Mouse (Mus musculus): Measurements from ENCODE around the gene Amigo3. TPM values are rescaled to one million over a fixed set of nuclear protein-coding genes. Genes with fewer than 3 reads are reported as not detected.
A peak's percentile ranks its signal among the peaks of the same experiment; 100 is the strongest.

Amigo3 gene
- polyA plus RNA-seq, 1 experiment from 2014 or later, result 1.2 TPM

DNA sequence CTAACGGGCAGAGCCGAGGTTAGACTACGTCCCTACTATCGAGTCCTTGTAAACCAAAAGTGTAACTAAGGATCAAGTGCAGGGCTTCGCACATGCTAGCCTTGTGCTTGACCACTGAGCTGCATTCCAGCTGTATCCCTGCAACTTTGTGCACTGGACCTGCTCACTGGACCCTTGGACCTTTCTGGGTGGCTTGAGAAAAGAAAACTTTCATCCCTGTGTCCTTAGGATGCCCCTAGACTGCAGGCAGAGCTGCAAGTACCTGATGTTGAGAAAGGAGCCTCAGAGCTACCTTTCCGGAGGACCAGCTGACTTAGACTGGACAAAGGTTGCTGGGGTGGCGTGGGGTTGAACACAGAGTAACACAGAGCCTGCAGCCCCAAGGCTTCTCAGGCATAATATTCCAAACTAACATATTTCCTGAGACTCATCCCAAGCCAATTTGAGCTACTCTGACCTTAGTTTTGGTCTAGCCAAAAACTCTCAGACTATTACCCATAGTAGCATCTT, 37.7 kb downstream of the Amigo3 start:
- Histone ChIP-seq H3K4me1 (replicated peaks) (peaks cover 65% of the 10 kb centered on the region), H3K27ac (peak overlapping the region; percentile 45; the same call in 1 of the 2 replicates), H3K4me2 (no peak overlapping the region), H3K36me3 (peaks cover 75% of the 10 kb centered on the region), H3K4me3 (replicated peaks) (no peak overlapping the region), H3K9ac (no peak overlapping the region), H3K9me3 (replicated peaks) (no peaks in the 10 kb centered on the region), H3K27me3 (no peaks in the 10 kb centered on the region)
- WGBS (ENCODE audit: insufficient replicate concordance), result 93% methylated on average over 7 of the region's 7 CpGs
- ATAC-seq (ENCODE audit: low read depth), result no peak
- DNase-seq, result no peak

DNA sequence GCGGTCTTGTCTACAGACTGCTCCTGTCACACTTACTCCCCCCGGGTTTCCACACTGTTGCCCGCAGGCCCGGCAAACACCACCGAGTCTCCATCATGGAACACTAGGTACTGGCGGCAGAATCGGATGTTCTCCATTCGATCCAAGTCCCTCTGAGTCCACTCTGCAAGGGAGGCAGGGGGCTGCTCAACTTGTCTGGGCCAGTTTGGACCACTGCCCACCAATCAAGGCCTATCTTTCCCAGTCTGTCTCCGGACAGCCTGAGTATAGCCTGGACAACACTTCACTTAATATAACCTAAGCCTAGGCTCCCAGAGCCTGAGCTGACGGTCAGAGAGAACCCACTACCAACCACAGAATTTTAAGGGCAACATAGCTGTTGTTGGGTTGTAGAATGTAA, 40.6 kb downstream of the Amigo3 start:
- Histone ChIP-seq H3K27ac (peak overlapping the region; percentile 100), H3K36me3 (peaks cover 58% of the 10 kb centered on the region), H3K4me1 (replicated peaks) (peaks cover 68% of the 10 kb centered on the region), H3K27me3 (no peaks in the 10 kb centered on the region), H3K9me3 (replicated peaks) (no peaks in the 10 kb centered on the region), H3K4me3 (replicated peaks) (peak overlapping the region; percentile 95), H3K4me2 (peak overlapping the region; percentile 92), H3K9ac (peak overlapping the region; percentile 98)
- 55% methylated on average over 10 of the region's 10 CpGs for WGBS (ENCODE audit: insufficient replicate concordance)
- ATAC-seq (ENCODE audit: low read depth) (no peak), DNase-seq (no peak)

DNA sequence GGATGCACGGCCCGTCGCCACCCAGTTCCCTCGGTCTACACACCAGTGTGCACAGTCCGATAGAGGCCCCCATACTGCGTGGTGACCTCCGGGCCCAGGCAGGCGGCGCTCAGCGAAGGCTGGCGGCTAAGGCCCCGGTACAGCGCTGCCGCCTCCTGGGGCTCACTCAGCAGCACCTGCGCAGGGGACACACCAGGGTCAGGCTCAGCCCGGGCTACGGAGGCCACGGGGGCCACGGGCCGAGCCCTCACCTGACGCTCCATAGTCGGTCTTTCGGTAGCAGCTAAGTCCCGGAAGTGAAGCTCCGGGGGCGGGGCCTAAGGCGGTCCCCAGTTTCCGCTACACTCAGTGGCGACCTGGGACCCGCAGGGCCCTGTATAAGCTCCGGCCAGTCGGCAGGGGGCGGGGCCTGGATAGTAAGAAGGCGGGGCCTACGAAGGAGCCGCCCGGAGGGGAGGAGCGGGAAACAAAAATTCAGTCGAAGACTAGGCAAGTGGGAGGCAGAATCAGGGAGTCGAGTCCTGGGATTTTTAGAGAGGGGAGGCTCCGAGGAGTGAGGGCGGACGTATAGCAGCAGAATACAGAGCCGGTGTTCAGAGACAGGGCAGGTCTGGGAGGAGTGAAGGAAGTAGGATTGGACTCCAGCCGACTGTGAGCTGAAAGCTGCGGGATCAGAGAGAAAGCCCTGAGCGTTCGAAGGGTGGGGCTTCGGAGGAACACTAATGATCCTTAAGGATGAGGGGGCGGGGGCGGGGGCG, 41.4 kb downstream of the Amigo3 start, which contains the start of gene Apeh:
TSS of gene Apeh (minus strand) at position 423 of the 758 bp plus-strand sequence.
- Histone ChIP-seq H3K4me2 (peak within 1 kb of the TSS; percentile 92), H3K27me3 (no peaks in the 10 kb centered on the region), H3K4me3 (replicated peaks) (peak within 1 kb of the TSS; percentile 95), H3K36me3 (peaks cover 57% of the 10 kb centered on the region), H3K27ac (peak within 1 kb of the TSS; percentile 100), H3K9me3 (replicated peaks) (no peaks in the 10 kb centered on the region), H3K4me1 (replicated peaks) (peaks cover 71% of the 10 kb centered on the region), H3K9ac (peak within 1 kb of the TSS; percentile 98)
- WGBS (ENCODE audit: insufficient replicate concordance), result under 1% methylated on average over 52 of the region's 52 CpGs
- ATAC-seq (ENCODE audit: low read depth) (peak; percentile 82), DNase-seq (peak; percentile 99)

DNA sequence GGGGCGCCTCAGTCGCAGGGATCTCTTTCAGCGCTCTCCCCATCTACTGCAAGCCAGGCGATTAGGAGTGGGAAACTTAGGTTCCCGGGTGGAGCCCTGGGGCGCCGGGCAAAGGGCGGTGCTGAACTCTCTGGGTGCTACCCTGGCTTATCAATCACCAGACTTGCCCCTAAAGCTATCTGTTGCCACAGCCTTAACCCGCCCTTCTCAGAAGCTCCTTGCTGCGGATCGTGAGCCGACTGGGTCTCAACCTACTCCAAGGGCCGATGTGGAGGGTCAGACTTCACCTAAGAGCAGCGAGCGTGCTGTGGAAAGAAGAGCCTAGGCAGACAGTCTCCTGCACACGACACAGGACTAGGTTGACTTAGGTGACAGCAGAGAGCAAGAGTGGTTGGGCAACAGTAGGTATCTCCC, 42.0 kb downstream of the Amigo3 start:
- Histone ChIP-seq H3K27me3 (no peaks in the 10 kb centered on the region), H3K27ac (peak overlapping the region; percentile 100), H3K9me3 (replicated peaks) (no peaks in the 10 kb centered on the region), H3K9ac (peak overlapping the region; percentile 98), H3K4me2 (peak overlapping the region; percentile 92), H3K36me3 (peaks cover 57% of the 10 kb centered on the region), H3K4me3 (replicated peaks) (peak overlapping the region; percentile 95), H3K4me1 (replicated peaks) (peaks cover 75% of the 10 kb centered on the region)
- under 1% methylated on average over 16 of the region's 16 CpGs for WGBS (ENCODE audit: insufficient replicate concordance)
- peak; percentile 86 for ATAC-seq (ENCODE audit: low read depth)
- peak; percentile 93 for DNase-seq

DNA sequence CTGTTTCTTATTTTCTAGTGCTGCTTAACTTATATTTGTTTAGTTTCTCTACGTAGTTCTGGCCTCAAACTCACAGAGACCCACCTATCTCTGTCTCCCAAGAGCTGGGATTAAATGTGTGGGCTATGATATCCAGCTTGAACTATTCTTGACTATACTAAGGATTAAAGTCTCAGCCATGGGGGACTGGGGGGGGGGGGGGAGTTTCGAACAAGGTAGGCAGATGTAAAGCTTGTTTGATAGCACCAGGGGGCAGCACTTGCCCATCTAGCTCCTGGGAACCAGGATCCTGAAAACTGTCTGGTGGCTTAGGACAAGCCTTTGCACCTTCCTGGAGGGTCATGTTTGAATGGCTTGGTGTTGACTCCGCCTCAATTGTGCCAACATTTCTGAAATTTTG, 42.6 kb downstream of the Amigo3 start:
- Histone ChIP-seq H3K4me1 (replicated peaks) (peaks cover 71% of the 10 kb centered on the region), H3K27ac (peak overlapping the region; percentile 100), H3K27me3 (no peaks in the 10 kb centered on the region), H3K4me2 (peak overlapping the region; percentile 92), H3K9me3 (replicated peaks) (no peaks in the 10 kb centered on the region), H3K4me3 (replicated peaks) (peak overlapping the region; percentile 95), H3K36me3 (peaks cover 52% of the 10 kb centered on the region), H3K9ac (peak overlapping the region; percentile 98)
- DNase-seq (peak; percentile 72), ATAC-seq (ENCODE audit: low read depth) (peak; percentile 2; the same call in 1 of the 2 replicates)
- 3% methylated on average over 3 of the region's 3 CpGs for WGBS (ENCODE audit: insufficient replicate concordance)

DNA sequence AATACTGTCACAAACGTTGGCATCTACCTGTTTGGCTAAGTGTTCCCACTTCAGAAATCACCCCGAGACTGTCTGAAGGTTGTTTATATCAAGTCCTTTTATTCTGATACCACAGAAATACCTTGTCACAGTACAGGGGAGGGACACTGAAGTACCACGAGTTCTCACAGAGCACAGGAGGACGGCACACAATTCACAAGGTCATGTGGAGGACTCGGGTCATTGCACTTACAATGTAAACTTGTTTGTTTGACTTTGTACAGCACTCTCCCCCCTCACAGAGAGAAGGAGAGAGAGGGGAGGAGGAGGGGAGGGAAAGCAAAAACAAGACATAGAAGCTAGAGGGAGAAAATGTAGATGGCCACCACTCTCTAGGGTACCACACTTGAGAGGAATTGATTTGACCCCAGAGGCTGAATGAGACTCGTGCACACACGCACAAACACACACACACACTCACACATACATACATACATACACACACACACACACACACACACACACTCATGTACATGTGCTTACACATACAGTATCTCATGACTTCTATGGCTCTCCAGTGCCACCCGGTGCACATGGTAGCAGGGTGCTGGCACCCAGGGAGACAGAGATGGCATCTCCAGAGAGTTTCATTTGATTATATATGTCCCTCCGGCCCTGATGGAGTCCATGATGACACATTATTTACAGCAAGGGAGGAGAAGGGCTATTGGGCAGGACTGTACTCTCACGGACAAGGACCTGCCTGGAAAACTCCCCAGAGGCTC, 43.2 kb downstream of the Amigo3 start:
- H3K4me2 ChIP-seq, result peak overlapping the region; percentile 92
- no peaks in the 10 kb centered on the region for H3K27me3 ChIP-seq
- H3K36me3 ChIP-seq, result peaks cover 52% of the 10 kb centered on the region
- whole genome bisulfite sequencing (ENCODE audit: insufficient replicate concordance), result 43% methylated on average over 10 of the region's 10 CpGs
- peak overlapping the region; percentile 95 for H3K4me3 ChIP-seq (replicated peaks)
- peak overlapping the region; percentile 98 for H3K9ac ChIP-seq
- ATAC-seq (ENCODE audit: low read depth), result no peak
- no peaks in the 10 kb centered on the region for H3K9me3 ChIP-seq (replicated peaks)
- DNase-seq, result no peak
- H3K27ac ChIP-seq, result peak overlapping the region; percentile 100
- peaks cover 68% of the 10 kb centered on the region for H3K4me1 ChIP-seq (replicated peaks)

DNA sequence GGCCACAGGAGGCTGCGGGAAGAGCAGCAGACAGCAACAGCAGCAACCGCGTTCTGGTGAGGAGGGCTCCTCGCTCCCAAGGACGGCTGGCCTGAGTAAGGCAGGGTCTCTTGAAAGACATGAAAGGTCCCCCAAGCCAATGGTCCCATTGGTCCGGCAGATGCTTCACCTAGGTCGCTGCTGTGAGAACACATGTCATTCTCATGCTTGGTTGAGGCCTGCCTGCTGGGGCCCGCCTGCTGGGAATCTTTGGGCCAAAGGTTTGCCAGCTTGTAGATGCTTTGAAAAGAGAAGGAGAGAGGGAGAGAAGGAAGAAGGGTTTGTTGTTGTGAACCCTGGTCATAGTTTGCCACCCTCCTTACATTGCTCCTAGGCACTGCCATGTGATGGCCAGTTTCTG, 46.7 kb downstream of the Amigo3 start:
- DNase-seq (no peak), ATAC-seq (ENCODE audit: low read depth) (no peak)
- Histone ChIP-seq H3K9me3 (replicated peaks) (no peaks in the 10 kb centered on the region), H3K27me3 (no peaks in the 10 kb centered on the region), H3K4me2 (no peak overlapping the region), H3K36me3 (peaks cover 51% of the 10 kb centered on the region), H3K4me3 (replicated peaks) (no peak overlapping the region), H3K27ac (peak overlapping the region; percentile 100), H3K4me1 (replicated peaks) (peaks cover 76% of the 10 kb centered on the region), H3K9ac (0 out of 2 replicates have a peak overlapping the region, but pooled peaks have one; percentile 98)
- 87% methylated on average over 8 of the region's 8 CpGs for WGBS (ENCODE audit: insufficient replicate concordance)

DNA sequence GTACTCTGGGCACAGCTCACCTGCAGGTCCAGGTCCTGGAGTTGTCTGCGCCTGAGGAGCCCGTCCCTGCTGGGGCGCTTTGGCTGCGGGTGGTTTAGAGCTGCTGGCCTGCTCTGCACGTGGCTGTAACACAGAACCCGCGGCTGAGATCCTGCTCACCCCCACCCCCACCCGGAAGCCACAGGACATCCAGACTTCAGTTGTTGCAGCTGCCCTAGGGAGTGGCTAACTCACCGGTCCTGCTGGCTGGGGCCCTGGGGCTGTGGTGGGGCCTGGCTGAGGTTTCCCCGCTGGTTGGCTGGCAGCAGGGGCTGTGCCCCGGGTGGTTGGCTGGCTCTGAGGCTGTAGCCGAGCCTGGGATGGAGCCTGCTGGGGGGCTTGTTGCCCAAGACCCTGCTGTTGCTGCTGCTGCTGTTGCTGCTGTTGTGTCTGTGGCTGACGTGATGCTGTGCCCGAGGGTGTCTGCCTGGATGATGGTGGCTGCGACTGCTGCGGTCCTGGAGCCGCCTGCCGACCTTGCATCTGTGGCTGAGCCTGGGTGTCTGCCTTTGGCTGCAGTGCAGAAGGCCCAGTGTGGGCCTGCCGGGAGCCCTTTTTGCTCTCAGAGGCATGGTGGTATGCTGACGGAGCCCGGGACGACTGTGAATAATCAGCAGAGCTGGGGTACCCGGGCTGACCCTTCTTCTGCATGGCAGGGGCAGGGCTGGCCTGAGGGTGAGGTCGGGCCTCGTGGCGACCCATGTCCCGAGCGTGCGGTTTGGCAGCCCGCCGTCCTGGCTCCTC, 52.0 kb downstream of the Amigo3 start:
- Histone ChIP-seq H3K4me1 (replicated peaks) (peaks cover 72% of the 10 kb centered on the region), H3K27me3 (peaks cover 6% of the 10 kb centered on the region), H3K4me3 (replicated peaks) (peak overlapping the region; percentile 49), H3K9me3 (replicated peaks) (no peaks in the 10 kb centered on the region), H3K27ac (peak overlapping the region; percentile 71), H3K36me3 (peaks cover 26% of the 10 kb centered on the region), H3K9ac (peak overlapping the region; percentile 75), H3K4me2 (peak overlapping the region; percentile 72)
- 36% methylated on average over 31 of the region's 31 CpGs for WGBS (ENCODE audit: insufficient replicate concordance)
- DNase-seq (peak; percentile 58), ATAC-seq (ENCODE audit: low read depth) (peak; percentile 83)

Small RNA genes within 50 kb of the gene (microRNA-seq; reads per million reads assigned to microRNA genes)
- gene Gm47303 (not detected), gene Mir7088 (1.5 reads per million)

Other genes starting within 250 kb of the Amigo3 start
- 30.4 and 36.2 TPM in 2 replicates for gene Rbm6, start 179.9 kb upstream of the Amigo3 start, polyA plus RNA-seq (2015; fragmentation: Nextera tagmentation; extraction: Ambion mirVana)
- gene Mon1a, start 165.0 kb upstream of the Amigo3 start, polyA plus RNA-seq (2015; fragmentation: Nextera tagmentation; extraction: Ambion mirVana), result 5.6 and 5.8 TPM in 2 replicates
- 0.68 and 0.71 TPM in 2 replicates for gene Mst1r, start 146.3 kb upstream of the Amigo3 start, polyA plus RNA-seq (2015; fragmentation: Nextera tagmentation; extraction: Ambion mirVana)
- not detected in 2 replicates for gene Actl11, start 124.7 kb upstream of the Amigo3 start, polyA plus RNA-seq (2015; fragmentation: Nextera tagmentation; extraction: Ambion mirVana)
- 0.13 and 0.28 TPM in 2 replicates for gene Camkv, start 117.5 kb upstream of the Amigo3 start, polyA plus RNA-seq (2015; fragmentation: Nextera tagmentation; extraction: Ambion mirVana)
- gene Traip, start 103.0 kb upstream of the Amigo3 start, polyA plus RNA-seq (2015; fragmentation: Nextera tagmentation; extraction: Ambion mirVana), result 17.3 and 18.9 TPM in 2 replicates
- 56.5 and 56.9 TPM in 2 replicates for gene Uba7, start 77.7 kb upstream of the Amigo3 start, polyA plus RNA-seq (2015; fragmentation: Nextera tagmentation; extraction: Ambion mirVana)
- 0.53 and 0.56 TPM in 2 replicates for gene Gm20661, start 70.1 kb upstream of the Amigo3 start, polyA plus RNA-seq (2015; fragmentation: Nextera tagmentation; extraction: Ambion mirVana)
- gene Inka1, start 67.3 kb upstream of the Amigo3 start, polyA plus RNA-seq (2015; fragmentation: Nextera tagmentation; extraction: Ambion mirVana), result 55.7 and 60.5 TPM in 2 replicates
- gene Cdhr4, start 60.7 kb upstream of the Amigo3 start, polyA plus RNA-seq (2015; fragmentation: Nextera tagmentation; extraction: Ambion mirVana), result 1.1 and 1.2 TPM in 2 replicates
- gene Gm20662, start 56.8 kb upstream of the Amigo3 start, polyA plus RNA-seq (2015; fragmentation: Nextera tagmentation; extraction: Ambion mirVana), result 0.44 and 0.48 TPM in 2 replicates
- gene Ip6k1, start 50.7 kb upstream of the Amigo3 start, polyA plus RNA-seq (2015; fragmentation: Nextera tagmentation; extraction: Ambion mirVana), result 29.3 and 30.9 TPM in 2 replicates
- gene Gmppb, start 3.9 kb upstream of the Amigo3 start, polyA plus RNA-seq (2015; fragmentation: Nextera tagmentation; extraction: Ambion mirVana), result 21.0 TPM in 2 replicates
- 15.5 and 18.6 TPM in 2 replicates for gene Mst1, start 27.3 kb downstream of the Amigo3 start, polyA plus RNA-seq (2015; fragmentation: Nextera tagmentation; extraction: Ambion mirVana)
- 80.8 and 88.0 TPM in 2 replicates for gene Rnf123, start 30.2 kb downstream of the Amigo3 start, polyA plus RNA-seq (2015; fragmentation: Nextera tagmentation; extraction: Ambion mirVana)
- 176 and 195 TPM in 2 replicates for gene Apeh, start 41.4 kb downstream of the Amigo3 start, polyA plus RNA-seq (2015; fragmentation: Nextera tagmentation; extraction: Ambion mirVana)
- 2.3 and 2.5 TPM in 2 replicates for gene Bsn, start 137.2 kb downstream of the Amigo3 start, polyA plus RNA-seq (2015; fragmentation: Nextera tagmentation; extraction: Ambion mirVana)
- gene Dag1, start 210.8 kb downstream of the Amigo3 start, polyA plus RNA-seq (2015; fragmentation: Nextera tagmentation; extraction: Ambion mirVana), result 12.7 and 17.8 TPM in 2 replicates
- 4.7 and 5.6 TPM in 2 replicates for gene Nicn1, start 237.3 kb downstream of the Amigo3 start, polyA plus RNA-seq (2015; fragmentation: Nextera tagmentation; extraction: Ambion mirVana)
- 14.0 and 14.1 TPM in 2 replicates for gene Amt, start 243.7 kb downstream of the Amigo3 start, polyA plus RNA-seq (2015; fragmentation: Nextera tagmentation; extraction: Ambion mirVana)

Data from liver, embryonic 13.5 days (tissue).